Mouse (Mus musculus): ENCODE results near the gene Caprin2. TPM values are rescaled to one million over a fixed set of nuclear protein-coding genes. Genes with fewer than 3 reads are reported as not detected.
A peak's percentile ranks its signal among the peaks of the same experiment; 100 is the strongest.
"Not testable (repeated sequence)": the region's sequence is repeated elsewhere in the genome, so short reads cannot be mapped to it uniquely, and the experiment has no call there.

The Caprin2 gene
- 9.6 and 13.6 TPM in 2 replicates for total RNA-seq (2021)
- long read RNA-seq, experiment 1, partial matches to known transcripts, result 2 of 9 reads
- long read RNA-seq, experiment 1, other reads (novel, unspliced or antisense), result 2 of 9 reads
- long read RNA-seq, experiment 2, transcript Caprin2-202 (19 exons, 3,697 nt), result major isoform, 5 of 9 reads
- long read RNA-seq, experiment 2, partial matches to known transcripts, result 0 of 9 reads
- long read RNA-seq, experiment 2, other reads (novel, unspliced or antisense), result 3 of 9 reads

- peak; percentile 97 for DNase-seq
These were observed at the start of gene Caprin2 for GRCm38 (mm10) chr6:148895773-148896506. Gene Caprin2 (minus strand): TSS chr6:148896237.

- DNase-seq, result peak; percentile 83
These were observed 48.9 kb upstream of the Caprin2 start for GRCm38 (mm10) chr6:148944767-148945508.

- DNase-seq, result no peak
These were observed 48.3 kb upstream of the Caprin2 start for GRCm38 (mm10) chr6:148944344-148944766.

- DNase-seq, result peak; percentile 37
These were observed 47.7 kb upstream of the Caprin2 start for GRCm38 (mm10) chr6:148943695-148944094.

- DNase-seq, result no peak
These were observed 46.4 kb upstream of the Caprin2 start for GRCm38 (mm10) chr6:148942406-148942805.

- no peak for DNase-seq
These were observed 45.8 kb upstream of the Caprin2 start for GRCm38 (mm10) chr6:148941880-148942279.

GRCm38 (mm10) chr6:148940383-148940782 lies 44.3 kb upstream of the Caprin2 start:
- DNase-seq, result not testable (repeated sequence)

- DNase-seq, result no peak
These were observed 41.7 kb upstream of the Caprin2 start for GRCm38 (mm10) chr6:148937693-148938092.

- DNase-seq, result no peak
These were observed 39.0 kb upstream of the Caprin2 start for GRCm38 (mm10) chr6:148934961-148935590.

GRCm38 (mm10) chr6:148931281-148931680 lies 35.2 kb upstream of the Caprin2 start:
- DNase-seq, result peak; percentile 52

- no peak for DNase-seq
These were observed 22.9 kb upstream of the Caprin2 start for GRCm38 (mm10) chr6:148918841-148919398.

- DNase-seq, result no peak
These were observed 21.6 kb upstream of the Caprin2 start for GRCm38 (mm10) chr6:148917672-148918071.

GRCm38 (mm10) chr6:148916817-148917216 lies 20.8 kb upstream of the Caprin2 start:
- peak; percentile 25 for DNase-seq

- DNase-seq, result peak; percentile 73
These were observed 17.9 kb upstream of the Caprin2 start for GRCm38 (mm10) chr6:148913938-148914337.

- not testable (repeated sequence) for DNase-seq
These were observed 15.9 kb upstream of the Caprin2 start for GRCm38 (mm10) chr6:148911906-148912305.

- no peak for DNase-seq
These were observed 10.9 kb upstream of the Caprin2 start for GRCm38 (mm10) chr6:148906958-148907357.

GRCm38 (mm10) chr6:148902728-148903127 lies 6.7 kb upstream of the Caprin2 start:
- DNase-seq, result peak; percentile 50

GRCm38 (mm10) chr6:148896507-148896851 lies 442 bp upstream of the Caprin2 start:
- no peak for DNase-seq

- DNase-seq, result peak; percentile 4
These were observed 907 bp downstream of the Caprin2 start for GRCm38 (mm10) chr6:148894888-148895772.

- DNase-seq, result no peak
These were observed 22.1 kb downstream of the Caprin2 start for GRCm38 (mm10) chr6:148873911-148874310.

- DNase-seq, result no peak
These were observed 50.4 kb downstream of the Caprin2 start for GRCm38 (mm10) chr6:148845629-148846028.
